Mouse (Mus musculus) bone marrow, adult 2 months (tissue): Measurements from ENCODE around the gene Pde4dip.

Experiments used
- CTCF ChIP-seq: fragments of 200-500 bp; IDR thresholded peaks from 2 replicates; pipeline ENCODE4 v1.5.1; 2011; ENCODE audit warnings: low read length, control low read depth; ENCODE audit not compliant: control insufficient read depth, insufficient read depth
- POLR2A ChIP-seq: fragments of 200-500 bp; IDR thresholded peaks from 2 replicates; pipeline ENCODE4 v1.6.1; 2011; ENCODE audit warnings: low read depth, mild to moderate bottlenecking, control low read depth, low read length, borderline replicate concordance; ENCODE audit not compliant: control insufficient read depth

GRCm38 (mm10) chr3:97649469-97649868 lies 239.0 kb downstream of the Pde4dip start:
- no peak for TF ChIP-seq POLR2A
- TF ChIP-seq CTCF, result no peak
